Mouse (Mus musculus) brain, embryonic 14.5 days (tissue): ENCODE results near the gene Sypl2.

Experiments used
- CTCF ChIP-seq: fragments of 200-500 bp; IDR thresholded peaks from 2 replicates; pipeline ENCODE4 v1.5.1; 2012; ENCODE audit warnings: inconsistent platforms, mild to moderate bottlenecking, moderate library complexity, borderline replicate concordance; ENCODE audit not compliant: insufficient read depth, insufficient read length; ENCODE audit errors: extremely low read depth
- POLR2A ChIP-seq: fragments of 200-500 bp; IDR thresholded peaks from 2 replicates; pipeline ENCODE4 v1.6.1; 2012; ENCODE audit warnings: mild to moderate bottlenecking, inconsistent platforms, borderline replicate concordance; ENCODE audit not compliant: poor library complexity, insufficient read depth, insufficient read length, severe bottlenecking; ENCODE audit errors: extremely low read depth

DNA sequence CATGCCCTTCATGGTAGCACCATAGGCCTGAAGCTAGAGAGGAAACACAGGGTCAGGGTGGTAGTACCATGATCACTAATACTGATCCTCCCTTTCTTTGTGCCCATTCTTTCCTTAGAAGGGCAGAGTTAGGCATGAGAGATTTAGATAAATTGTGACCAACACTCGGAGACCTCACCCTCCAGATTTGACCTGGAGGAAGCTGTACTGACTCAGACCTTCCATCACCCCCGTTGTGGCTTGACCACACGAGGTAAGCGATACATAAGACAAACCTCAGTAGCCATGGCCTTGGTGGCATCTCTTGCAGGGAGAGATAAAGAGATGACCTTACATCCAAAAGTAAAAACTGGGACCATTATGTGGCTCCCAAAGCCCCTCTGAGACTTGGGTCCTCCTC lies 31.2 kb downstream of the Sypl2 start:
- TF ChIP-seq POLR2A: no peak
- TF ChIP-seq CTCF: no peak
